Mouse (Mus musculus) lung, postnatal 0 days (tissue): Measurements from ENCODE around the gene Napepld.

Source experiments
- CTCF ChIP-seq: IDR thresholded peaks from 2 replicates; pipeline ENCODE4 v1.5.1; 2016; ENCODE audit warnings: antibody characterized with exemption, mild to moderate bottlenecking
- EP300 ChIP-seq: IDR thresholded peaks from 2 replicates; pipeline ENCODE4 v1.6.1; 2016; ENCODE audit warnings: antibody characterized with exemption, mild to moderate bottlenecking, control low read depth

GRCm38 (mm10) chr5:21702009-21702364 lies 791 bp upstream of the Napepld start:
- TF ChIP-seq CTCF = no peak
- 0 out of 2 replicates have a peak, but pooled peaks have one; percentile 18 for TF ChIP-seq EP300
